Mouse (Mus musculus): ENCODE results near the gene Stk17b.
"Not testable (repeated sequence)": the region's sequence is repeated elsewhere in the genome, so short reads cannot be mapped to it uniquely, and the experiment has no call there.

The Stk17b gene

GRCm38 (mm10) chr1:53781311-53781710 lies 3.7 kb downstream of the Stk17b start:
- DNase-seq: no peak

- DNase-seq: no peak
These were observed 8.7 kb downstream of the Stk17b start for GRCm38 (mm10) chr1:53776176-53776905.

DNA sequence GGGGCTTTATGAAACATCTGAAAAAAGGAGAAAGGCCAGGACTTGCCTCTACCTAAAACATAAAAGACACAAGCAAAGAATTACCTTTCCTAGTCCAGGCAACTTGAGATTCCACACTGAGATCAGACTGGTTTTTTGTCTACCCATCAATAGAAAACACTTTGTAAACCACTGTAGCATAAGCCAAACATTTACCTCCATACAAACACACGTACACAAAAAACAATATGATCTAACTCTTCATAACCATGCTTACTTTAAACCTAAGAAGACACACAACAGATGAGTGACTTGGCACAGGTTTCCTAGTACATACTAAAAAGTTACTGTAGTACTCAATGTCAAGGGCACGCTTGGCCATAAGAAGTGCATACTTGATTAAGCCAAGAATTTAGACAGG lies 9.5 kb downstream of the Stk17b start:
- no peak for DNase-seq

- no peak for DNase-seq
These were observed 10.0 kb downstream of the Stk17b start for GRCm38 (mm10) chr1:53775036-53775435.

- DNase-seq: no peak
These were observed 10.5 kb downstream of the Stk17b start for GRCm38 (mm10) chr1:53774571-53774970.

DNA sequence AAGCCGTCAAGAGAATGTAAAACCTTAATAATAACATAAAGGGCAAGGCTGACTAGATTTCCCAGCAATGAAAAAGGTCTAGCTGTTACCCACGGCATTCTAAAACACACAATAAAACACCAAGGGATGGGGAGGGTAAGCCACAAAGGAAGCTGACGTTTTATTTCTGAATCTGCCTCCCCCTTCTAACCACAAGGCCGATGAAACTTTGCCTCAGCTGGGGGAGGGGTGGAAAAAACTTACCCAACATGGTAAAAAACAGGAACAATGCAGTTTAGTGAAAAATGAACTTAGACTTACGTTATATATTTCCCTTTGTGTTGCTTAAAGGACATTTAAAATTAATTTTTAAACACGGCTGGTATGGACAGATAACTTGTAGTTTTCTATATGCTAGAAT lies 11.0 kb downstream of the Stk17b start:
- peak; percentile 20 for DNase-seq

GRCm38 (mm10) chr1:53772967-53773366 lies 12.1 kb downstream of the Stk17b start:
- no peak for DNase-seq

GRCm38 (mm10) chr1:53771476-53771875 lies 13.5 kb downstream of the Stk17b start:
- DNase-seq: no peak

- DNase-seq: peak; percentile 32
These were observed 18.9 kb downstream of the Stk17b start for GRCm38 (mm10) chr1:53766112-53766511.

GRCm38 (mm10) chr1:53757316-53757715 lies 27.7 kb downstream of the Stk17b start:
- no peak for DNase-seq

- not testable (repeated sequence) for DNase-seq
These were observed 31.5 kb downstream of the Stk17b start for GRCm38 (mm10) chr1:53753501-53753900.

DNA sequence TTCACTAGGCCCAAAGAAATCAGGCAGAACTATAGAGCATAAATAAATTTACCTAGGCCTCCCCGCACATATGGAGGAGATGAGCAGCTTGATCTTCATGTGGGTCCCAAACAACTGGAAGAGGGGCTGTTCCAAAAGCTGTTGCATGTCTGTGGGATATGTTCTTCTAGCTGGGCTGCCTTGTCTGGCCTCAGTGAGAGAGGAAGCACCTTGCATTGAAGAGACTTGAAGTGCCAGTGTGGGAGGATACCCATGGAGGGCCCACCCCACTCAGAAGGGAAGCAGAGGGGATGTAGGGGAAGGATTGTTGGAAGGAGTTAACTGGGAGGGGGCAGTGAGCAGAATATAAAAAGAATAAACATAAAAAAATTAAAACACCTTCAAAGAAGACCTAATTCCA lies 33.9 kb downstream of the Stk17b start:
- DNase-seq: no peak

DNA sequence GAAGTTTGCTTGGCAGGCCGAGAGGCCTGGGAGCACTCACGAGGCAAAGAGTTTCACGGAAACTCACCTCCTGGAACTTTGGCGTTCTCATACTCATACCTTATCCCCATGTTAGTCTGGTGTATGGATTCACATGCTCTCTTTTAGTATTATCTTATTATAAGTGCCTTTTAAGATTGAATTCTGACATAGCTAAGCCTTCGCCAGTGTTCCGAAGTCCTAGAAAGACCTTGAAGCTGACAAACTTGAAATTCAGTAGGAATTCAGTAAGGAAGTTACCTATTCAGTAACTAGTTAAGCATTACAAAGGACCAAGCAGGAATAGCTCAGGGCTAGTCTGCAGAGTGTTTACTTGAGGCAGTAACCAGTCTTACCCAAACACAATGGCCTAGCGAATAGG lies 34.3 kb downstream of the Stk17b start:
- not testable (repeated sequence) for DNase-seq

DNA sequence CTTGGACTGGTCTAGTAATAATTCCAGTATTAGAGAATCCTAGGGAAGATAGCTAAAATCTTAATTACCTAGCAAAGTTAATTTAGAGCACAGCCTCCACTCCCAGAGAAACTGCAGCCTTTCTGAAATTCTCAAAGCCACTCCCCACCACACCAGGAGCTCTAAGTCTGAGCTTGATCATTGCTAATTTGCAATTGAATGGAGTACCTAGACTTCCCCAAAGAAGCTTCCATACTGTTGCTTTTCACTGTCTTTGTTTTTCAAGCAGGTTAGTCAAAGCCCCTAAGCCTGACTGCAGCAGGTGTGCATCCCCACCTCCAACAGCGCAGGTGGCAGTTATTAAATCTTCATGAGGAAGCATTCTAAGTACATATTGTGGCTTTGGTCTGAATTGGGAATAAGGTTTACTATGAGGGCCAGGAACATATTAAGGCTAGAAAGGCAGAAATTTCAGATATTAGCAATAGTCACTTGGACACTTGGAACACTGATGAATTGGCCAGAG lies 35.1 kb downstream of the Stk17b start:
- DNase-seq: not testable (repeated sequence)

GRCm38 (mm10) chr1:53748571-53748970 lies 36.5 kb downstream of the Stk17b start:
- DNase-seq: no peak

GRCm38 (mm10) chr1:53746001-53746400 lies 39.0 kb downstream of the Stk17b start:
- DNase-seq: no peak

DNA sequence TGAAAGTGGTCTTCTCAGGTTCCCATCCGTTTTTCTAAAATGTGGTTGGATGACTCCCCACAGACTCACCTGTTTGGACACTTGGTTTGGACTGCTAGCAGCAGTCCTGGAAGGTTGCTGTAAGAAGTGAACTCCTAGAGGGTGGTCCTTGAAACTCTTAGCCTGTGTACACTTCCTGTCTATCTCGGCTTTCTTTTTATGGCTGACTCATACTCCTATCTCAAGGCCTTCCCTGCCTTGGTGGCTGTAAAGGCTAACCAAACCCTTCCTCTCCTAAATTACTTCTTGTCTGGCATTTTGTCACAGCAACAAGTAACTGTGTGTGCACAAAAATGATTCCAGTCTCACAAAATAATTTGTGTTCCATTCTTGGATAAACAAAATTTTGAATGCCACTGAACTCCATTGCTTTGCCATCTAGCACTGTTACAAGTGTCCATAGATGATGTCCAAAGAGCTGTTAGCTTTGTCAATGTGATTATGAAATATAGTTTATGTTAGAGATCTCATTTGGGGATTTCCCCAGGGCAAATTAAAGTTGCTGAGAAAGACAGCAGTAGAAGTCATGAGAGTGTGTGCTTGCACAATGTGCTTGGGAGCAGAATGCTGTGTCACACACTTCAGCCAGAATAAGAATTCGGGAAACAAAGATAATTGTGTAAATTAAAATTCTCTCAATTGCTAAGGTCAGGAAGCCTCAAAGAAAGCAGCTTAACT lies 43.1 kb downstream of the Stk17b start:
- no peak for DNase-seq

GRCm38 (mm10) chr1:53740777-53741336 lies 44.2 kb downstream of the Stk17b start:
- no peak for DNase-seq

DNA sequence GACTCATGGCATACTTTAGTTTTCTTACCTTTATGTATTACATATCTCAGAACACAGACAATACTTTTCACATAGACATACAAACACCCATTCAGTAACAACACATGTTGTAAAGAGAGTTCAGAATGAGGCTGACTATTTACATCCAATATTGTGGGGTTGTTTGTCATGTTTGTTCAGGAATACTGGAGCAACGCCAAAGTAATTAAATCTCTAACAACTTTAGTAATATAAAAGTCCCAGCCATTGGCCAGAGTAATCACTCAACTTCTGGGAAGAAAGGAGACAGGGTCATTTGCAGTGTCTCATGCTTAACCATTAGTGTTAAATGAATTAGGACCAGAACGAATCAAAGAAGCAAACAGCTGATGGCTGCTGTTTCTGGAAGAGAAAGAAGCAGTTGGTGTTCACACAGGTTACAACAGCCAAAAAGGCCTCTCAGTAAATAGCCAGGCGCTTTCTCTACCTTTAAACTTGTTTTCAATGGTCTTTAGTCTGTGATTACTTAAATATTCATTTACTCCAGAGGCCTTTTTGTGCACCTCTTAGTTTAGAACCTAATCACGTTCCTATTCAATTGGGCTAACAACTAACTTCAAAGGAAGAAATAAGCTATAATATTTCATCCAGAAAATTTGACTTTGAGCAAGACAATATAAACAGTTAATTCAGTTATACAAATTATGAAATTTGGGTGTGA lies 44.8 kb downstream of the Stk17b start:
- DNase-seq: not testable (repeated sequence)

GRCm38 (mm10) chr1:53736583-53736982 lies 48.4 kb downstream of the Stk17b start:
- no peak for DNase-seq

- no peak for DNase-seq
These were observed 56.4 kb downstream of the Stk17b start for GRCm38 (mm10) chr1:53728489-53729225.

DNA sequence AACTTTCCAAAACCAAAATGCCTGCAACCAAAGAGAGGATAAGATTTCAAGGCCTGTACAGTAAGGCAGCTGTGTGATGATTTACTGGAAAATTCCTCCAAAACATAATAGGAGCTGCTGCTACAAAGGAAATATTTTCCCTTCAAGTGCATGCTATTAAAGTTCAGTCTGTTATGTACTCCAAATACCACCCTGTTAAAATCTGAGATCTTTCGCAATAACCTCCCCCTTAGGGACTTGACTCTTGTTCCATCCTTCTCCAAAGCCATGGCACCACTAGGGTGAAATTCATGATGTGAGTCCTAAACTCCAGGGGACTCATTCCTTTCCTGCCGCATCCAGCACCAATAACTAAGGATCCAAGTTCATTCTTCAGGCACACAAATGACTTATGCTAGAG lies 58.1 kb downstream of the Stk17b start:
- no peak for DNase-seq

DNA sequence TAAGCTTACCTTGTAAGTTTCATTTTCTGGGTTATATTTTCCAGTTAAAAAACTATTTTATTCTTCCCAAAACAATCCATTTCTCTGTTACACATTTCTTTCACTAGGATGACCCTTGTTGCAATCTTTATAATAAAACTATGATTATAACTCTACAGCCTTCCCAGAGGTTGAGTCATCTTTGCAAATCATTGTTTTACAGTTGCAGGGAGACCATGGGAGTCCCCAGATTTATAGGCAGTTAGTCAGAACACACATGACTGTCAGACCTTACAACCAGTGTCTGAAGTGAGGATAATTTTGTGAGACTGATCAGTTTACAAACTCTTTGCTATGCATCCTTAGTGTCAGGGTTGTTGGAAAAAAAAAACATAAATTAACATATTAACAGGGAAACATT lies 63.7 kb downstream of the Stk17b start:
- DNase-seq: no peak

All from kidney, postnatal 14 days (tissue).